Mouse (Mus musculus) neural tube, embryonic 11.5 days (tissue): Measurements from ENCODE around the gene Cd93. TPM values are rescaled to one million over a fixed set of nuclear protein-coding genes. Genes with fewer than 3 reads are reported as not detected.

Experiments
- ATAC-seq: fragments of 200-750 bp; cut with Nextera tagmentation; 2 replicates; pipeline ENCODE4 v1.8.0; 2017; ENCODE audit warnings: moderate number of reproducible peaks, mild to moderate bottlenecking, moderate TSS enrichment, moderate library complexity; ENCODE audit not compliant: insufficient read depth, low FRiP score, low TSS enrichment
- DNase-seq: peaks from one replicate; pipeline ENCODE4 v3.0.0-alpha.2; 2015; ENCODE audit warnings: low spot score
- H3K27ac ChIP-seq: fragments of 300-500 bp; sonication (generic); 2 replicates; pipeline ENCODE4 v1.5.1; 2014; ENCODE audit warnings: low read depth, mild to moderate bottlenecking, low read length
- H3K27me3 ChIP-seq: fragments of 300-500 bp; sonication (generic); 2 replicates; pipeline ENCODE4 v1.6.1; 2014; ENCODE audit warnings: mild to moderate bottlenecking, low read length, mixed read lengths; ENCODE audit not compliant: control insufficient read depth, insufficient read depth
- H3K36me3 ChIP-seq: fragments of 300-500 bp; sonication (generic); 2 replicates; pipeline ENCODE4 v1.6.1; 2014; ENCODE audit warnings: mild to moderate bottlenecking, low read length, moderate library complexity, mixed read lengths; ENCODE audit not compliant: control insufficient read depth, insufficient read depth
- H3K4me1 ChIP-seq: fragments of 300-500 bp; sonication (generic); 2 replicates; pipeline ENCODE4 v1.6.1; 2014; ENCODE audit warnings: low read length, mixed read lengths; ENCODE audit not compliant: control insufficient read depth, insufficient read depth
- H3K4me2 ChIP-seq: fragments of 300-500 bp; sonication (generic); 2 replicates; pipeline ENCODE4 v1.6.1; 2014; ENCODE audit warnings: low read depth, mild to moderate bottlenecking, moderate library complexity
- H3K4me3 ChIP-seq: fragments of 300-500 bp; sonication (generic); 2 replicates; pipeline ENCODE4 v1.5.1; 2014; ENCODE audit warnings: low read depth, low read length
- H3K9ac ChIP-seq: fragments of 300-500 bp; sonication (generic); 2 replicates; pipeline ENCODE4 v1.6.1; 2014; ENCODE audit warnings: mild to moderate bottlenecking, low read length
- H3K9me3 ChIP-seq: fragments of 300-500 bp; sonication (generic); 2 replicates; pipeline ENCODE4 v1.6.1; 2016; ENCODE audit warnings: low read length; ENCODE audit not compliant: control insufficient read depth
- WGBS: fragments of 180-500 bp; shearing (Covaris S2); extraction: QIAGEN DNeasy Blood & Tissue Kit; methylation state at CpG from one replicate; pipeline ENCODE4 v1.1.7; 2014; 5-methylcytosine and 5-hydroxymethylcytosine counted together
- polyA plus RNA-seq: library from polyadenylated mRNA; unstranded; fragments of >200 nt; fragmentation: Nextera tagmentation; extraction: Ambion mirVana; gene quantifications from 2 replicates; pipeline ENCODE4 v1.2.1, GENCODE M21; 2014

Cd93 gene
- polyA plus RNA-seq, 1 experiment from 2014 or later = 6.4 TPM

GRCm38 (mm10) chr2:148475879-148476495 lies 32.6 kb upstream of the Cd93 start:
- WGBS = 71% methylated on average over 5 of the region's 5 CpGs
- H3K36me3 ChIP-seq = no peaks in the 10 kb centered on the region
- no peak for ATAC-seq
- H3K9ac ChIP-seq = no peak overlapping the region
- no peak for DNase-seq
- 0 out of 2 replicates have a peak, but pooled peaks cover 4% of the 10 kb centered on the region for H3K4me1 ChIP-seq
- H3K27me3 ChIP-seq = no peaks in the 10 kb centered on the region
- no peak overlapping the region for H3K4me2 ChIP-seq
- H3K27ac ChIP-seq = no peak overlapping the region
- no peaks in the 10 kb centered on the region for H3K9me3 ChIP-seq
- no peak overlapping the region for H3K4me3 ChIP-seq

DNA sequence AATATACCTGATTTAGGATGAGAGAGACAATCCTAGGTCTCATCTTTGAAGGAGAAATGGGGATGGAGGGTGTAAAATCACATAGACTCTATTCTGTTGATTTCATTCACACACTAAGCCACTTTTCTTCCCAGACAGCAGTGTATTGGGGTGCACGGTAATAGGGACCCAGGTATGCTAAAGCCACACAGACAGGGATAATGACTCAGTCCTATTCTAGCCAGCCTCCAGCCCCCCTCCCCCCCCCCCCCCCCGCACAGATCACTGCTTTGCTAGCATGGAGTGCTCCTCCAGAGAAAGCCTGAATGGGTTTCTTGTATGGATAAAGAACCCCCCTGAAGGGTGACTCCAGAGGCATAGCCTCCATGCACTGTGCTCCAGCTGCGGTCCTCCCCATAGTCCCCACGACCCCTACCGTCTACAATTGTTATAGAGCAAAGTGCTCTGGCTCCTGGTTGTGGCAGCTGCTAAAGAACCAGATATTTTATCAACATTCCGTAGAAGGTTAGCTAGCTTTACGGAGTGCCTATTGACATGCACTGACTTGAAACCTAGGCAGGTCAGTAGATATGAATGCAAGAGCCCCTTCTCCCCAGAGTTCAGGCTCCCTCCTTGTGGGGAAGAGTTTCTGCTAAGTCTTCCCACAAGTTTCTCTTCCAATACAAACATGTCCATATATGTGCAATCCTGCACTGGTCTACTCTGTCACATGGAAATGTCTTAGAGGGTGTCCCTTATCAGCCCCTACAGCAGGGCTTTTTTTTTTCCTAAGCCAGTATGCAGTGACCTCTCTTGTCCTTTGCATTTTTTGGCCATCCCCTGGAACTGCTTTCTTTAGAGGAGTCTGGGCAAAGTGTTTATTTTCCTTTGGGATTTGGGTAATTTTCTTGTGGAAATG lies 26.2 kb upstream of the Cd93 start:
- Histone ChIP-seq H3K27ac (no peak overlapping the region), H3K4me2 (no peak overlapping the region), H3K4me1 (no peaks in the 10 kb centered on the region), H3K9ac (no peak overlapping the region), H3K4me3 (no peak overlapping the region), H3K36me3 (no peaks in the 10 kb centered on the region), H3K27me3 (no peaks in the 10 kb centered on the region), H3K9me3 (no peaks in the 10 kb centered on the region)
- 57% methylated on average over 6 of the region's 7 CpGs for WGBS
- ATAC-seq = no peak
- DNase-seq = no peak

GRCm38 (mm10) chr2:148467921-148468440 lies 24.6 kb upstream of the Cd93 start:
- no peaks in the 10 kb centered on the region for H3K27me3 ChIP-seq
- no peak for ATAC-seq
- DNase-seq = no peak
- no peaks in the 10 kb centered on the region for H3K9me3 ChIP-seq
- no peak overlapping the region for H3K4me2 ChIP-seq
- no peak overlapping the region for H3K9ac ChIP-seq
- no peaks in the 10 kb centered on the region for H3K36me3 ChIP-seq
- 89% methylated on average over 3 of the region's 3 CpGs for WGBS
- H3K4me1 ChIP-seq = no peaks in the 10 kb centered on the region
- no peak overlapping the region for H3K27ac ChIP-seq
- no peak overlapping the region for H3K4me3 ChIP-seq

GRCm38 (mm10) chr2:148455341-148455740 lies 12.0 kb upstream of the Cd93 start:
- ATAC-seq = no peak
- H3K9me3 ChIP-seq = no peaks in the 10 kb centered on the region
- H3K27ac ChIP-seq = no peak overlapping the region
- H3K27me3 ChIP-seq = no peaks in the 10 kb centered on the region
- DNase-seq = no peak
- no peak overlapping the region for H3K4me3 ChIP-seq
- no peak overlapping the region for H3K4me2 ChIP-seq
- H3K4me1 ChIP-seq = no peaks in the 10 kb centered on the region
- no peaks in the 10 kb centered on the region for H3K36me3 ChIP-seq
- H3K9ac ChIP-seq = no peak overlapping the region

- no peak overlapping the region for H3K4me3 ChIP-seq
- no peak overlapping the region for H3K27ac ChIP-seq
- no peaks in the 10 kb centered on the region for H3K36me3 ChIP-seq
- H3K4me2 ChIP-seq = no peak overlapping the region
- no peak for DNase-seq
- H3K9ac ChIP-seq = no peak overlapping the region
- no peak for ATAC-seq
- no peaks in the 10 kb centered on the region for H3K9me3 ChIP-seq
- 79% methylated on average over 4 of the region's 4 CpGs for WGBS
- H3K4me1 ChIP-seq = no peaks in the 10 kb centered on the region
- no peaks in the 10 kb centered on the region for H3K27me3 ChIP-seq
Measured at GRCm38 (mm10) chr2:148454014-148454542, 10.7 kb upstream of the Cd93 start.

GRCm38 (mm10) chr2:148453061-148453460 lies 9.7 kb upstream of the Cd93 start:
- Histone ChIP-seq H3K4me2 (no peak overlapping the region), H3K27me3 (no peaks in the 10 kb centered on the region), H3K9me3 (no peaks in the 10 kb centered on the region), H3K36me3 (no peaks in the 10 kb centered on the region), H3K4me1 (no peaks in the 10 kb centered on the region), H3K9ac (no peak overlapping the region), H3K27ac (no peak overlapping the region), H3K4me3 (no peak overlapping the region)
- ATAC-seq = no peak
- WGBS = 86% methylated on average over 3 of the region's 3 CpGs
- DNase-seq = no peak

DNA sequence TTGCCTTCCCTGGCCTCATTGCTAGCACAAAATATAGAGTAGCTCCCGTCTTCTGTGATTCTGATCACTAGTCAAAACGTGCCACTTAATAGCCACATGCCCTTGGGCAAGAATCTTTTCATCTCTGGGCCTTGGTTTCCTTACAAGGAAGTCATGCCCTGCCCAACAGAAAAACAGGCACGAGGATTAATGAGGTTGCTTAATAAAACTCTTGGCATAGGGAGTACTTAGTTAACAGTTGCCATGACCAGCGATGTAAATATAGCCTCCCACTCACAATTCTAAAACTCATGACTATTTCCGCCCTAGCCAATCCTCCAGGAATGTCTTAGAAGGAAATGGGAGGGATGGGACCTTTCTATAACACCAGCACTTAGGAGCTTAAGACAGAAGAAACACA lies 8.1 kb upstream of the Cd93 start:
- H3K27ac ChIP-seq = no peak overlapping the region
- H3K4me1 ChIP-seq = no peaks in the 10 kb centered on the region
- ATAC-seq = no peak
- DNase-seq = no peak
- WGBS = 85% methylated on average over 5 of the region's 5 CpGs
- no peak overlapping the region for H3K4me3 ChIP-seq
- no peaks in the 10 kb centered on the region for H3K9me3 ChIP-seq
- no peaks in the 10 kb centered on the region for H3K36me3 ChIP-seq
- H3K9ac ChIP-seq = no peak overlapping the region
- no peaks in the 10 kb centered on the region for H3K27me3 ChIP-seq
- H3K4me2 ChIP-seq = no peak overlapping the region

DNA sequence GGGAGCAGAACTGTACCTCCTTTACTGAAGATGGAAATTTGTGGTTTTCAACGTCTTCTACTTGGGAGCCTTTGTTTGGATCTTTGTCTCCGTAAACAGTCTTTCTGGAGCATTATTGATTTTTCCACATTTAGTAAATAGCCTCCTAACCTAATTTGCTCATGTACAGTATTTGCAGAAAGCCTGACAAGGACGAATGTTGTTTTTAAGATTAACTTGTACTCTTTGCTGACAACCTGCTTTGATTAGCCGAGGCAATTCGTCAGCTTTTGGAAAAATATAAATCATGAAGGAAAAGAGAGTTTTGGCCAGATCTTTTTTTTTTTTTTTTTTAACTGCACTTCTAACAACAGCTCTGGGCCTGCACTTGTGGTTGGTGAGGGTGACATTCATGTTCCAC lies 7.3 kb upstream of the Cd93 start:
- ATAC-seq = no peak
- no peaks in the 10 kb centered on the region for H3K4me1 ChIP-seq
- WGBS = 90% methylated on average over 5 of the region's 5 CpGs

More for the DNA sequence above, 7.3 kb upstream of the Cd93 start:
- Histone ChIP-seq H3K9me3 (no peaks in the 10 kb centered on the region), H3K27me3 (no peaks in the 10 kb centered on the region), H3K4me3 (no peak overlapping the region), H3K9ac (no peak overlapping the region), H3K4me2 (no peak overlapping the region), H3K36me3 (no peaks in the 10 kb centered on the region), H3K27ac (no peak overlapping the region)
- no peak for DNase-seq
